Mouse (Mus musculus) liver, adult 2 months (tissue): ENCODE measurements around the gene Gtf2f2. TPM values are rescaled to one million over a fixed set of nuclear protein-coding genes. Genes with fewer than 3 reads are reported as not detected.
"Not testable (repeated sequence)": the region's sequence is repeated elsewhere in the genome, so short reads cannot be mapped to it uniquely, and the experiment has no call there.

ENCODE experiments used
- DNase-seq: peaks from one replicate; pipeline ENCODE4 v3.0.0-alpha.2; 2011; ENCODE audit warnings: low read depth, low spot score; ENCODE audit errors: extremely low read depth
- H3K27ac ChIP-seq: fragments of 200-500 bp; replicated peaks from 2 replicates; pipeline ENCODE4 v1.5.1; 2012; ENCODE audit warnings: low read depth, mild to moderate bottlenecking, control low read depth, inconsistent platforms, low read length; ENCODE audit not compliant: insufficient read depth
- H3K27me3 ChIP-seq: fragments of 200-500 bp; 2 replicates; pipeline ENCODE4 v1.6.1; 2012; ENCODE audit warnings: mild to moderate bottlenecking, moderate library complexity, low read length, inconsistent platforms; ENCODE audit not compliant: control insufficient read depth, insufficient read depth
- H3K36me3 ChIP-seq: fragments of 200-500 bp; 2 replicates; pipeline ENCODE4 v1.6.1; 2012; ENCODE audit warnings: low read length, inconsistent platforms; ENCODE audit not compliant: control insufficient read depth, insufficient read depth
- H3K4me1 ChIP-seq: fragments of 200-500 bp; 2 replicates; pipeline ENCODE4 v1.6.1; 2011; ENCODE audit warnings: low read length; ENCODE audit not compliant: control insufficient read depth, insufficient read depth
- H3K4me3 ChIP-seq: fragments of 200-500 bp; 2 replicates; pipeline ENCODE4 v1.5.1; 2011; ENCODE audit warnings: low read depth, mild to moderate bottlenecking, control low read depth, low read length, moderate library complexity; ENCODE audit not compliant: insufficient read depth
- H3K79me2 ChIP-seq: fragments of 200-500 bp; 2 replicates; pipeline ENCODE4 v1.6.1; 2012; ENCODE audit warnings: inconsistent platforms, mild to moderate bottlenecking, low read length, moderate library complexity; ENCODE audit not compliant: control insufficient read depth, insufficient read depth
- H3K9ac ChIP-seq: fragments of 200-500 bp; 2 replicates; pipeline ENCODE4 v1.6.1; 2012; ENCODE audit warnings: low read depth, mild to moderate bottlenecking, control low read depth, inconsistent platforms, low read length
- CTCF ChIP-seq: fragments of 200-500 bp; IDR thresholded peaks from 2 replicates; pipeline ENCODE4 v1.5.1; 2011; ENCODE audit warnings: low read depth, low read length, control low read depth
- POLR2A ChIP-seq: fragments of 200-500 bp; IDR thresholded peaks from 2 replicates; pipeline ENCODE4 v1.6.1; 2011; ENCODE audit warnings: low read length, control low read depth; ENCODE audit not compliant: insufficient read depth; ENCODE audit errors: extremely low read depth
- WGBS: fragments of 180-500 bp; shearing (Covaris S2); methylation state at CpG from one replicate; pipeline ENCODE4 v1.1.7; 2018; 5-methylcytosine and 5-hydroxymethylcytosine counted together
- polyA plus RNA-seq: library from polyadenylated mRNA; depleted of rRNA; stranded (reverse); fragments of >200 nt; gene quantifications from 2 replicates; pipeline ENCODE4 v1.2.3, GENCODE M21; 2012
- total RNA-seq: library from RNA; depleted of rRNA; stranded (reverse); fragments of >200 nt; gene quantifications from 2 replicates; pipeline ENCODE4 v1.2.3, GENCODE M21; 2014

Gtf2f2 gene
- total and polyA plus RNA-seq, 2 experiments = 1.5 to 9.7 TPM

DNA sequence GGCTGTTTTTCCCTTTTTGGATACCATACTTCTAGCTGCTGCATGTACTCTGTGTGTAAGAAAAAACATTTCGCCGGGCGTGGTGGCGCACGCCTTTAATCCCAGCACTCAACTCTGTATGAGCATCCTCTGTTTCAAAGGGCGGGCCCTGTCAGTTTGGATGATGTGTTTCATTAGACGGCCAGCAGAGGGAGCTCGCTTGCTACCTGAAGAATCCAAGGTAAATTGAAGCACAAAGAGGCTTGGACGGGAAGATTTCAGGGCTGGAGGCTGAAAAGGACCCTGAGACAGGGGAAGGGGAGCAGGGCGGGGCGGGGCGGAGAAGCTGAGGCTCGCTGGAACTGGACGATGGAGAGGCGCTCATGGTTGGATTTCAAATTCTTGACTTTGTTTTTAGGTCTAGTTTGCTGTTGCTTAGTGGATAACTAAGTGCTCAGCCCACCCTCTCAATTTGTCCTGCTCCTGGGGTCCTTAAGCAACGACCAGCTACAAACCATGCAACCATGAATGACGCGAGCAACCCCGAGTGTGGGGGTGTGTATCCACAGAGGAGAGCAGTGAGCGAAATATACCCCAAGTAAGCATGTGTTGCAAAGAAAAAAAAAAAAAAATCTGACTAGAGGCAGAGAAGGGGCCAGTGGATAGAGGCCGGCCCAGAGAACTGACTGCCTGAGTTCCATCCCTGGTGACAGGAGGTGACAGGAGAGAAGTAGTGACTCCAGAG lies 134.2 kb downstream of the Gtf2f2 start:
- no peaks in the 10 kb centered on the region for H3K79me2 ChIP-seq
- no peak overlapping the region for H3K4me3 ChIP-seq
- no peaks in the 10 kb centered on the region for H3K4me1 ChIP-seq
- no peak overlapping the region for H3K27ac ChIP-seq
- no peaks in the 10 kb centered on the region for H3K36me3 ChIP-seq
- TF ChIP-seq POLR2A = no peak
- TF ChIP-seq CTCF = peak; percentile 72
- 15% methylated on average over 21 of the region's 21 CpGs for WGBS
- peak; percentile 58 for DNase-seq
- no peak overlapping the region for H3K9ac ChIP-seq
- H3K27me3 ChIP-seq = no peaks in the 10 kb centered on the region

DNA sequence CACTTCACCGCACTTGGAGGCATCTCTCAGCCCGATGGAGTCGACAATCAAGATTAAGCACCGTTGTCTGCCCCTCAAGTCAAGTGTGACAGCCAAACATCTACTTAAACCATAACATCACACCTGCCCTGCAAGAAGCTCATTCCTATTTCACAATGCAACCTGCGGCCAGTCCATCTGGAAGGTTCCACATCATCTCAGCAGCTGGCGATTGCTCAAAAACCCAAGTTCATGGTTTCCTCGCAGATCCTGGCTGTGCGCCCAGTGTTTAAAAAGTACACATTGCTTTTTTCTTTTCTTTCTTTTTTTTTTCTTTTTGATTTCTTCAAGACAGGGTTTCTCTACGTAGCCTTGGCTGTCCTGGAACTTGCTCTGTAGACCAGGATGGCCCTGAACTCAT lies 137.1 kb downstream of the Gtf2f2 start:
- Histone ChIP-seq H3K9ac (no peak overlapping the region), H3K4me3 (no peak overlapping the region), H3K27ac (no peak overlapping the region), H3K36me3 (no peaks in the 10 kb centered on the region), H3K4me1 (peaks cover 5% of the 10 kb centered on the region), H3K79me2 (no peaks in the 10 kb centered on the region), H3K27me3 (no peaks in the 10 kb centered on the region)
- no peak for TF ChIP-seq POLR2A
- TF ChIP-seq CTCF = no peak
- DNase-seq = peak; percentile 72
- 57% methylated on average over 9 of the region's 9 CpGs for WGBS

DNA sequence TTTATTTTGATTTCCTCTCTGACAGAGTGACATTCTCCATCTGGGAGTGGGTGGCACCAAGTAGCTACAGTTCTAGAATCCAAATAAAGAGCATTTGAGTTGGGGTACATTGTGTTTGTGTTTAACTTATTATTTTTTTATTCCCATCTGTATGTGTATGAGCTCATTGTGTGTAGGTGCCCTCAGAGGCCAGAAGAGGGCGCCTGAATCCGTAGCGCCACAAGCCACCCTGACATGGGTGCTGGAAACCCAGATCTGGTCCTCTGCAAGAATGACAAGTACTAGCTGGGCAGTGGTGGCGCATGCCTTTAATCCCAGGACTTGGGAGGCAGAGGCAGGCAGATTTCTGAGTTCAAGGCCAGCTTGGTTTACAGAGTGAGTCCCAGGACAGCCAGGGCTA lies 138.9 kb downstream of the Gtf2f2 start:
- TF ChIP-seq POLR2A (no peak), CTCF (no peak)

DNA sequence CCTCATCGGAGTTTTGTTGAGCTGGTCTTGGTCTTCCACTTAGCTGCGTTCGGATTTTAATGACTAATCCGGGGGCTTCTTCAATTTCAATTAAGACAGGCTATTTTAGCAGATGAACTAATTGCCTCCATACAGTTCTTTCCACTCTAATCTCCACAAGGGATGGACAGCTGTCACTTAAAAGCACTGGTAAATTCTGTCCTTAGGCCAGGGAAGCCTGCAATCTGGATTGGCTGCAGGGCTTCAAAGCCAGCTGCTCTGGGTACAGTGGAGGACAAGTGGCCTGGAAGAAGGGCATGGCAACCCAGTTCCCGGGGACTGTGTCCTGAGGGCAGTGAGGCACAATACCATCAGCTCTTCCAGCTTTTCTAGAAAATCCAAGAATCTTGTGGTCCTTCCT lies 139.6 kb downstream of the Gtf2f2 start:
- H3K36me3 ChIP-seq = no peaks in the 10 kb centered on the region
- no peak for DNase-seq
- no peaks in the 10 kb centered on the region for H3K79me2 ChIP-seq
- H3K27ac ChIP-seq = no peak overlapping the region
- H3K9ac ChIP-seq = no peak overlapping the region
- WGBS = 45% methylated on average over 4 of the region's 5 CpGs
- TF ChIP-seq POLR2A = no peak
- H3K4me3 ChIP-seq = no peak overlapping the region
- H3K4me1 ChIP-seq = peaks cover 5% of the 10 kb centered on the region
- H3K27me3 ChIP-seq = no peaks in the 10 kb centered on the region

More for the DNA sequence above, 138.9 kb downstream of the Gtf2f2 start:
- no peak overlapping the region for H3K4me3 ChIP-seq
- no peaks in the 10 kb centered on the region for H3K36me3 ChIP-seq
- H3K9ac ChIP-seq = no peak overlapping the region
- H3K27ac ChIP-seq = no peak overlapping the region
- H3K79me2 ChIP-seq = no peaks in the 10 kb centered on the region
- peaks cover 5% of the 10 kb centered on the region for H3K4me1 ChIP-seq
- no peak for DNase-seq
- no peaks in the 10 kb centered on the region for H3K27me3 ChIP-seq
- 95% methylated on average over 4 of the region's 4 CpGs for WGBS

DNA sequence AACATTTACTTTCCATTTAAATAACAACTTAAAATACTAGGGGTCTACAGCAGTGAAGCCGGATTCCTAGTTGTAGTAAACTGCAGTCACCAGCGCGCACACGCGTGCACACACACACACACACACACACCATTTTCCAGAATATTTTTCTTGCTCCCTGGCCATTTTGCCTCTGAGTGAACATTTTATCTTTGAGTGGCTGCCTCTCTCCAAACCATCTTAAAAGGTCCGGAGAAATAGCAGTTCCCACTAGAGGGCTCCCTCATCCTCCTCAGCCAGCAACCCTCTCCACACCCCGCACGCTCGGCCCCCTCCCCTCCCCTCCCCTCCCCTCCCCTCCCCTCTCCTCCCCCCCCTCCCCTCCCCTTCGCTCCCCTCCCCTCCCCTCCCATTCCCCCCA lies 140.0 kb downstream of the Gtf2f2 start:
- Histone ChIP-seq H3K36me3 (no peaks in the 10 kb centered on the region), H3K4me3 (no peak overlapping the region)
- WGBS = 41% methylated on average over 8 of the region's 10 CpGs

DNA sequence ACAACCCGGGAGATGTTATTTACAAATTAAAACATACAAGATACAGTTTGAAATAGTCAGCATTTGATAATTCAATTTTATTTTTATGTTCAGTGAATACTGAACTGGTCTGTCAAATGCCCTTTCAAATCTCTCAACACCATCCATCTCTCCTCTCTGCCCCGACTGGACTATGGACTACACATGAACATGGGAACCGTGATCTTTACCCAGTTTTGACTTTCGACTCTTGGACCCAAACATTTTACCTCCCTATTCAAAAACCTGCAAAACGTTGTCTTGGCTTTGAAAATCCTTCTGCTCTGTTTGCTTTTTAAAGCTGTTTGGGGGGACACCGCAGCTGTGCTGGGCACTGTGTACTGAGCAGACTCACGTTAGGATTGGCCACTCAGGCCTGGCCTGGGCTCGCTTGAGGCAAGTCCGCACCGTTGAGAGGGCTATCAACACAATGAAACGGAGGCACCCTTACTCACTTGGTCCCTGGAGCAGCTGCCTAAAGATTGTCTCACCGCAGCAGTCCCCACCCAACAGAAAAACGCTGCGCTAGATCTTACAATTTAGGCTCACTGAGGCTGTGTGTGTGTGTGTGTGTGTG lies 140.8 kb downstream of the Gtf2f2 start:
- H3K27ac ChIP-seq = peak overlapping the region; percentile 53
- no peaks in the 10 kb centered on the region for H3K36me3 ChIP-seq
- peak; percentile 90 for DNase-seq
- H3K4me3 ChIP-seq = peak overlapping the region; percentile 11; the same call in 1 of the 2 replicates
- no peak for TF ChIP-seq POLR2A
- TF ChIP-seq CTCF = no peak
- no peaks in the 10 kb centered on the region for H3K27me3 ChIP-seq
- WGBS = 36% methylated on average over 14 of the region's 14 CpGs
- H3K79me2 ChIP-seq = no peaks in the 10 kb centered on the region
- H3K9ac ChIP-seq = 0 out of 2 replicates have a peak overlapping the region, but pooled peaks have one; percentile 14
- H3K4me1 ChIP-seq = peaks cover 5% of the 10 kb centered on the region

More for the DNA sequence above, 140.0 kb downstream of the Gtf2f2 start:
- DNase-seq = peak; percentile 30
- Histone ChIP-seq H3K9ac (no peak overlapping the region), H3K4me1 (peaks cover 5% of the 10 kb centered on the region), H3K79me2 (no peaks in the 10 kb centered on the region), H3K27ac (no peak overlapping the region), H3K27me3 (no peaks in the 10 kb centered on the region)
- TF ChIP-seq CTCF (peak; percentile 42), POLR2A (no peak)

DNA sequence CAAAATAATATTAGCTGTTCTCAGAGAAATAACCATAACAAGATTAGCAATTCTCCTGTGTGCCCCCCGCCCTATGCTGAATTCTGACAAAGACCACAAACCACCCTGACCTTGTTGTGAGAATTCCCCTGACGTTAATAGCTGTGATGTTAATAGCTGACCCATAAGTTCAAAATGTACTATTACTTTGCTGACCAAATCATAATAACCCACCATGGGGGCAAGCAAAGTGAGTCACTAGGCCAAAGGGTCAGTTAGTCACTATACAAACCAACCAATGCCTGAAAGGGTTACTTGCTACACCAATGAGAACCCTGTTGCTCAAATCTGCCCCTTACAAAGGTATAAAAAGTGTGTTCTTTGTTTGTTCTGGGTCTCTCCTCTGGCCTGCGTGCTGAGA lies 142.6 kb downstream of the Gtf2f2 start:
- not testable (repeated sequence) for H3K79me2 ChIP-seq, H3K9ac ChIP-seq, DNase-seq, H3K27ac ChIP-seq, H3K4me3 ChIP-seq, H3K4me1 ChIP-seq, H3K36me3 ChIP-seq, H3K27me3 ChIP-seq
- 82% methylated on average over 3 of the region's 3 CpGs for WGBS
